Mouse (Mus musculus) heart, postnatal 0 days (tissue): ENCODE measurements at regions not wholly inside any gene's neighbourhood (a gene's known extent, or its start where the extent isn't known, plus 50 kb on each side); places are given as distances from the start of the nearest gene placed in this dataset.

ENCODE experiments used
- ATAC-seq: fragments of 200-750 bp; cut with Nextera tagmentation; 2 replicates; pipeline ENCODE4 v1.8.0; 2017; ENCODE audit warnings: low read depth, moderate number of reproducible peaks, moderate library complexity; ENCODE audit not compliant: insufficient read depth
- DNase-seq: peaks from one replicate; pipeline ENCODE4 v3.0.0-alpha.2; 2016; ENCODE audit warnings: low spot score
- H3K27ac ChIP-seq: fragments of 300-500 bp; sonication (generic); 2 replicates; pipeline ENCODE4 v1.5.1; 2014; ENCODE audit warnings: low read depth, mild to moderate bottlenecking
- H3K27me3 ChIP-seq: fragments of 300-500 bp; sonication (generic); 2 replicates; pipeline ENCODE4 v1.6.1; 2014; ENCODE audit warnings: low read length, mixed read lengths; ENCODE audit not compliant: control insufficient read depth, insufficient read depth
- H3K36me3 ChIP-seq: fragments of 300-500 bp; sonication (generic); replicated peaks from 2 replicates; pipeline ENCODE4 v1.6.1; 2014; ENCODE audit warnings: low read length, mixed read lengths; ENCODE audit not compliant: control insufficient read depth, insufficient read depth
- H3K4me1 ChIP-seq: fragments of 300-500 bp; sonication (generic); 2 replicates; pipeline ENCODE4 v1.6.1; 2014; ENCODE audit warnings: antibody characterized with exemption; ENCODE audit not compliant: control insufficient read depth, insufficient read depth
- H3K4me2 ChIP-seq: fragments of 300-500 bp; sonication (generic); 2 replicates; pipeline ENCODE4 v1.6.1; 2014; ENCODE audit warnings: low read depth, mild to moderate bottlenecking, low read length, moderate library complexity
- H3K4me3 ChIP-seq: fragments of 300-500 bp; sonication (generic); 2 replicates; pipeline ENCODE4 v1.5.1; 2014; ENCODE audit warnings: low read depth, low read length
- H3K9ac ChIP-seq: fragments of 300-500 bp; sonication (generic); replicated peaks from 2 replicates; pipeline ENCODE4 v1.6.1; 2014; ENCODE audit warnings: low read depth, low read length, mixed read lengths
- H3K9me3 ChIP-seq: fragments of 300-500 bp; sonication (generic); replicated peaks from 2 replicates; pipeline ENCODE4 v1.6.1; 2016; ENCODE audit warnings: low read length; ENCODE audit not compliant: control insufficient read depth
- CTCF ChIP-seq: IDR thresholded peaks from 2 replicates; pipeline ENCODE4 v1.5.1; 2016; ENCODE audit warnings: antibody characterized with exemption, control low read depth, low read depth
- EP300 ChIP-seq: IDR thresholded peaks from 2 replicates; pipeline ENCODE4 v1.6.1; 2016; ENCODE audit warnings: antibody characterized with exemption, low read depth
- WGBS: fragments of 180-500 bp; shearing (Covaris S2); extraction: QIAGEN DNeasy Blood & Tissue Kit; methylation state at CpG from one replicate; pipeline ENCODE4 v1.1.7; 2014; 5-methylcytosine and 5-hydroxymethylcytosine counted together

GRCm38 (mm10) chr1:181295651-181296050 is 56.8 kb upstream of the Cnih3 start:
- no peaks in the 10 kb centered on the region for H3K9me3 ChIP-seq
- H3K4me2 ChIP-seq, result no peak overlapping the region
- ATAC-seq, result no peak
- 72% methylated on average over 4 of the region's 4 CpGs for WGBS
- no peaks in the 10 kb centered on the region for H3K27me3 ChIP-seq
- TF ChIP-seq EP300, result no peak
- TF ChIP-seq CTCF, result no peak
- no peaks in the 10 kb centered on the region for H3K36me3 ChIP-seq
- H3K27ac ChIP-seq, result no peak overlapping the region
- no peak for DNase-seq
- H3K9ac ChIP-seq, result no peak overlapping the region
- no peaks in the 10 kb centered on the region for H3K4me1 ChIP-seq
- no peak overlapping the region for H3K4me3 ChIP-seq

- H3K9ac ChIP-seq, result no peak overlapping the region
- WGBS, result 46% methylated on average over 5 of the region's 5 CpGs
- ATAC-seq (no peak), DNase-seq (no peak)
- no peak overlapping the region for H3K4me2 ChIP-seq
- no peak overlapping the region for H3K4me3 ChIP-seq
- no peaks in the 10 kb centered on the region for H3K27me3 ChIP-seq
- no peaks in the 10 kb centered on the region for H3K36me3 ChIP-seq
- TF ChIP-seq CTCF (no peak), EP300 (no peak)
- no peaks in the 10 kb centered on the region for H3K4me1 ChIP-seq
- no peaks in the 10 kb centered on the region for H3K9me3 ChIP-seq
- H3K27ac ChIP-seq, result no peak overlapping the region
Observed at GRCm38 (mm10) chr1:181298063-181298462, 54.4 kb upstream of the Cnih3 start.

- no peak for ATAC-seq
- H3K9me3 ChIP-seq, result no peaks in the 10 kb centered on the region
- no peak overlapping the region for H3K4me2 ChIP-seq
- no peaks in the 10 kb centered on the region for H3K36me3 ChIP-seq
- no peak overlapping the region for H3K9ac ChIP-seq
- 74% methylated on average over 14 of the region's 14 CpGs for WGBS
- TF ChIP-seq CTCF (no peak), EP300 (no peak)
- no peaks in the 10 kb centered on the region for H3K4me1 ChIP-seq
- H3K4me3 ChIP-seq, result no peak overlapping the region
- H3K27ac ChIP-seq, result no peak overlapping the region
- DNase-seq, result no peak
- no peaks in the 10 kb centered on the region for H3K27me3 ChIP-seq
Observed at GRCm38 (mm10) chr1:181299075-181299665, 53.3 kb upstream of the Cnih3 start.

- Histone ChIP-seq H3K9ac (no peak overlapping the region), H3K9me3 (no peaks in the 10 kb centered on the region), H3K4me1 (no peaks in the 10 kb centered on the region), H3K4me3 (no peak overlapping the region), H3K27ac (no peak overlapping the region), H3K27me3 (no peaks in the 10 kb centered on the region), H3K36me3 (no peaks in the 10 kb centered on the region), H3K4me2 (no peak overlapping the region)
- no peak for ATAC-seq
- 83% methylated on average over 6 of the region's 6 CpGs for WGBS
- TF ChIP-seq EP300, result no peak
- TF ChIP-seq CTCF, result no peak
- no peak for DNase-seq
Observed at GRCm38 (mm10) chr1:181299826-181300225, 52.6 kb upstream of the Cnih3 start.

- Histone ChIP-seq H3K4me2 (no peak overlapping the region), H3K9ac (no peak overlapping the region), H3K4me1 (no peaks in the 10 kb centered on the region), H3K27me3 (no peaks in the 10 kb centered on the region), H3K27ac (no peak overlapping the region), H3K36me3 (no peaks in the 10 kb centered on the region), H3K9me3 (no peaks in the 10 kb centered on the region), H3K4me3 (no peak overlapping the region)
- DNase-seq (no peak), ATAC-seq (no peak)
- WGBS, result 91% methylated on average over 17 of the region's 17 CpGs
- TF ChIP-seq EP300 (no peak), CTCF (no peak)
Observed at GRCm38 (mm10) chr1:181302151-181302550, 50.3 kb upstream of the Cnih3 start.
